Mouse (Mus musculus): ENCODE measurements at regions not wholly inside any gene's neighbourhood (a gene's known extent, or its start where the extent isn't known, plus 50 kb on each side); places are given as distances from the start of the nearest gene placed in this dataset.
A peak's percentile ranks its signal among the peaks of the same experiment; 100 is the strongest.

GRCm38 (mm10) chr10:118564041-118564440 lies 123.2 kb downstream of the Ifng start:
- H3K4me1 ChIP-seq (ENCODE audit: control insufficient read depth, insufficient read depth, low read length) = no peaks in the 10 kb centered on the region
- 75% methylated on average over 8 of the region's 8 CpGs for WGBS (ENCODE audit: insufficient replicate concordance)

GRCm38 (mm10) chr10:118564528-118565268 lies 123.9 kb downstream of the Ifng start:
- H3K4me2 ChIP-seq = no peak overlapping the region
- no peak overlapping the region for H3K27ac ChIP-seq (ENCODE audit: low read depth, low read length)
- H3K36me3 ChIP-seq (ENCODE audit: control insufficient read depth, insufficient read depth, low read length) = no peaks in the 10 kb centered on the region
- no peaks in the 10 kb centered on the region for H3K4me1 ChIP-seq (ENCODE audit: control insufficient read depth, insufficient read depth, low read length)
- H3K27me3 ChIP-seq (ENCODE audit: control insufficient read depth, insufficient read depth, low read length) = no peaks in the 10 kb centered on the region
- no peak overlapping the region for H3K9ac ChIP-seq (ENCODE audit: low read depth, low read length)
- ATAC-seq (replicated peaks; ENCODE audit: insufficient number of reproducible peaks, low FRiP score, low TSS enrichment) = no peak
- H3K4me3 ChIP-seq (ENCODE audit: low read depth, low read length) = no peak overlapping the region
- H3K9me3 ChIP-seq (replicated peaks; ENCODE audit: control insufficient read depth, low read length) = no peaks in the 10 kb centered on the region
- 80% methylated on average over 16 of the region's 16 CpGs for WGBS (ENCODE audit: insufficient replicate concordance)

More at GRCm38 (mm10) chr10:118564041-118564440, 123.2 kb downstream of the Ifng start:
- Histone ChIP-seq H3K9ac (ENCODE audit: low read depth, low read length) (no peak overlapping the region), H3K27me3 (ENCODE audit: control insufficient read depth, insufficient read depth, low read length) (no peaks in the 10 kb centered on the region), H3K9me3 (replicated peaks; ENCODE audit: control insufficient read depth, low read length) (no peaks in the 10 kb centered on the region), H3K27ac (ENCODE audit: low read depth, low read length) (no peak overlapping the region), H3K4me3 (ENCODE audit: low read depth, low read length) (no peak overlapping the region), H3K4me2 (no peak overlapping the region), H3K36me3 (ENCODE audit: control insufficient read depth, insufficient read depth, low read length) (no peaks in the 10 kb centered on the region)
- ATAC-seq (replicated peaks; ENCODE audit: insufficient number of reproducible peaks, low FRiP score, low TSS enrichment) = no peak

- no peaks in the 10 kb centered on the region for H3K36me3 ChIP-seq (ENCODE audit: control insufficient read depth, insufficient read depth, low read length)
- H3K27ac ChIP-seq (ENCODE audit: low read depth, low read length) = no peak overlapping the region
- H3K4me1 ChIP-seq (ENCODE audit: control insufficient read depth, insufficient read depth, low read length) = no peaks in the 10 kb centered on the region; the same call in 1 of the 2 replicates
- H3K4me2 ChIP-seq = no peak overlapping the region
- no peaks in the 10 kb centered on the region for H3K9me3 ChIP-seq (replicated peaks; ENCODE audit: control insufficient read depth, low read length)
- H3K4me3 ChIP-seq (ENCODE audit: low read depth, low read length) = no peak overlapping the region
- WGBS (ENCODE audit: insufficient replicate concordance) = 80% methylated on average over 10 of the region's 10 CpGs
- no peaks in the 10 kb centered on the region for H3K27me3 ChIP-seq (ENCODE audit: control insufficient read depth, insufficient read depth, low read length)
- H3K9ac ChIP-seq (ENCODE audit: low read depth, low read length) = no peak overlapping the region
- ATAC-seq (replicated peaks; ENCODE audit: insufficient number of reproducible peaks, low FRiP score, low TSS enrichment) = no peak
These were observed 127.8 kb downstream of the Ifng start for GRCm38 (mm10) chr10:118568617-118569016.

GRCm38 (mm10) chr10:118569424-118569823 lies 128.6 kb downstream of the Ifng start:
- H3K9ac ChIP-seq (ENCODE audit: low read depth, low read length) = no peak overlapping the region
- H3K4me3 ChIP-seq (ENCODE audit: low read depth, low read length) = no peak overlapping the region
- H3K9me3 ChIP-seq (replicated peaks; ENCODE audit: control insufficient read depth, low read length) = no peaks in the 10 kb centered on the region
- 0 out of 2 replicates have a peak overlapping the region, but pooled peaks have one; percentile 35 for H3K4me2 ChIP-seq
- no peaks in the 10 kb centered on the region; the same call in 1 of the 2 replicates for H3K4me1 ChIP-seq (ENCODE audit: control insufficient read depth, insufficient read depth, low read length)
- ATAC-seq (replicated peaks; ENCODE audit: insufficient number of reproducible peaks, low FRiP score, low TSS enrichment) = no peak
- H3K27me3 ChIP-seq (ENCODE audit: control insufficient read depth, insufficient read depth, low read length) = no peaks in the 10 kb centered on the region
- WGBS (ENCODE audit: insufficient replicate concordance) = 11% methylated on average over 8 of the region's 8 CpGs
- H3K27ac ChIP-seq (ENCODE audit: low read depth, low read length) = 0 out of 2 replicates have a peak overlapping the region, but pooled peaks have one; percentile 16
- H3K36me3 ChIP-seq (ENCODE audit: control insufficient read depth, insufficient read depth, low read length) = no peaks in the 10 kb centered on the region

- Histone ChIP-seq H3K27ac (ENCODE audit: low read depth, low read length) (no peak overlapping the region), H3K36me3 (ENCODE audit: control insufficient read depth, insufficient read depth, low read length) (no peaks in the 10 kb centered on the region)
- 71% methylated on average over 3 of the region's 3 CpGs for WGBS (ENCODE audit: insufficient replicate concordance)
These were observed 132.4 kb downstream of the Ifng start for GRCm38 (mm10) chr10:118573247-118573646.

GRCm38 (mm10) chr10:118575570-118575969 lies 134.7 kb downstream of the Ifng start:
- WGBS (ENCODE audit: insufficient replicate concordance) = 83% methylated on average over 7 of the region's 7 CpGs
- no peak overlapping the region for H3K4me2 ChIP-seq

More at GRCm38 (mm10) chr10:118573247-118573646, 132.4 kb downstream of the Ifng start:
- no peaks in the 10 kb centered on the region for H3K9me3 ChIP-seq (replicated peaks; ENCODE audit: control insufficient read depth, low read length)
- no peak for ATAC-seq (replicated peaks; ENCODE audit: insufficient number of reproducible peaks, low FRiP score, low TSS enrichment)
- no peaks in the 10 kb centered on the region; the same call in 1 of the 2 replicates for H3K4me1 ChIP-seq (ENCODE audit: control insufficient read depth, insufficient read depth, low read length)
- no peak overlapping the region for H3K4me2 ChIP-seq
- H3K9ac ChIP-seq (ENCODE audit: low read depth, low read length) = no peak overlapping the region
- no peak overlapping the region for H3K4me3 ChIP-seq (ENCODE audit: low read depth, low read length)
- H3K27me3 ChIP-seq (ENCODE audit: control insufficient read depth, insufficient read depth, low read length) = no peaks in the 10 kb centered on the region

GRCm38 (mm10) chr10:118581376-118581775 lies 140.5 kb downstream of the Ifng start:
- Histone ChIP-seq H3K4me1 (ENCODE audit: control insufficient read depth, insufficient read depth, low read length) (no peaks in the 10 kb centered on the region), H3K27me3 (ENCODE audit: control insufficient read depth, insufficient read depth, low read length) (no peaks in the 10 kb centered on the region), H3K9me3 (replicated peaks; ENCODE audit: control insufficient read depth, low read length) (0 out of 2 replicates have a peak, but pooled peaks cover 2% of the 10 kb centered on the region), H3K9ac (ENCODE audit: low read depth, low read length) (no peak overlapping the region), H3K4me3 (ENCODE audit: low read depth, low read length) (no peak overlapping the region), H3K4me2 (no peak overlapping the region), H3K36me3 (ENCODE audit: control insufficient read depth, insufficient read depth, low read length) (no peaks in the 10 kb centered on the region), H3K27ac (ENCODE audit: low read depth, low read length) (no peak overlapping the region)
- WGBS (ENCODE audit: insufficient replicate concordance) = 26% methylated on average over 2 of the region's 2 CpGs
- ATAC-seq (replicated peaks; ENCODE audit: insufficient number of reproducible peaks, low FRiP score, low TSS enrichment) = no peak

More at GRCm38 (mm10) chr10:118575570-118575969, 134.7 kb downstream of the Ifng start:
- Histone ChIP-seq H3K27me3 (ENCODE audit: control insufficient read depth, insufficient read depth, low read length) (no peaks in the 10 kb centered on the region), H3K9ac (ENCODE audit: low read depth, low read length) (no peak overlapping the region), H3K36me3 (ENCODE audit: control insufficient read depth, insufficient read depth, low read length) (no peaks in the 10 kb centered on the region), H3K4me1 (ENCODE audit: control insufficient read depth, insufficient read depth, low read length) (no peaks in the 10 kb centered on the region; the same call in 1 of the 2 replicates), H3K9me3 (replicated peaks; ENCODE audit: control insufficient read depth, low read length) (0 out of 2 replicates have a peak, but pooled peaks cover 2% of the 10 kb centered on the region), H3K27ac (ENCODE audit: low read depth, low read length) (no peak overlapping the region), H3K4me3 (ENCODE audit: low read depth, low read length) (no peak overlapping the region)
- ATAC-seq (replicated peaks; ENCODE audit: insufficient number of reproducible peaks, low FRiP score, low TSS enrichment) = no peak

- 75% methylated on average over 4 of the region's 4 CpGs for WGBS (ENCODE audit: insufficient replicate concordance)
- no peaks in the 10 kb centered on the region for H3K27me3 ChIP-seq (ENCODE audit: control insufficient read depth, insufficient read depth, low read length)
- no peak overlapping the region for H3K4me2 ChIP-seq
These were observed 145.0 kb downstream of the Ifng start for GRCm38 (mm10) chr10:118585821-118586220.

More at GRCm38 (mm10) chr10:118585821-118586220, 145.0 kb downstream of the Ifng start:
- Histone ChIP-seq H3K4me3 (ENCODE audit: low read depth, low read length) (no peak overlapping the region), H3K36me3 (ENCODE audit: control insufficient read depth, insufficient read depth, low read length) (no peaks in the 10 kb centered on the region), H3K27ac (ENCODE audit: low read depth, low read length) (no peak overlapping the region), H3K4me1 (ENCODE audit: control insufficient read depth, insufficient read depth, low read length) (no peaks in the 10 kb centered on the region), H3K9ac (ENCODE audit: low read depth, low read length) (no peak overlapping the region), H3K9me3 (replicated peaks; ENCODE audit: control insufficient read depth, low read length) (no peaks in the 10 kb centered on the region)
- no peak for ATAC-seq (replicated peaks; ENCODE audit: insufficient number of reproducible peaks, low FRiP score, low TSS enrichment)
